Mouse (Mus musculus): ENCODE measurements around the gene Cd2.

DNA sequence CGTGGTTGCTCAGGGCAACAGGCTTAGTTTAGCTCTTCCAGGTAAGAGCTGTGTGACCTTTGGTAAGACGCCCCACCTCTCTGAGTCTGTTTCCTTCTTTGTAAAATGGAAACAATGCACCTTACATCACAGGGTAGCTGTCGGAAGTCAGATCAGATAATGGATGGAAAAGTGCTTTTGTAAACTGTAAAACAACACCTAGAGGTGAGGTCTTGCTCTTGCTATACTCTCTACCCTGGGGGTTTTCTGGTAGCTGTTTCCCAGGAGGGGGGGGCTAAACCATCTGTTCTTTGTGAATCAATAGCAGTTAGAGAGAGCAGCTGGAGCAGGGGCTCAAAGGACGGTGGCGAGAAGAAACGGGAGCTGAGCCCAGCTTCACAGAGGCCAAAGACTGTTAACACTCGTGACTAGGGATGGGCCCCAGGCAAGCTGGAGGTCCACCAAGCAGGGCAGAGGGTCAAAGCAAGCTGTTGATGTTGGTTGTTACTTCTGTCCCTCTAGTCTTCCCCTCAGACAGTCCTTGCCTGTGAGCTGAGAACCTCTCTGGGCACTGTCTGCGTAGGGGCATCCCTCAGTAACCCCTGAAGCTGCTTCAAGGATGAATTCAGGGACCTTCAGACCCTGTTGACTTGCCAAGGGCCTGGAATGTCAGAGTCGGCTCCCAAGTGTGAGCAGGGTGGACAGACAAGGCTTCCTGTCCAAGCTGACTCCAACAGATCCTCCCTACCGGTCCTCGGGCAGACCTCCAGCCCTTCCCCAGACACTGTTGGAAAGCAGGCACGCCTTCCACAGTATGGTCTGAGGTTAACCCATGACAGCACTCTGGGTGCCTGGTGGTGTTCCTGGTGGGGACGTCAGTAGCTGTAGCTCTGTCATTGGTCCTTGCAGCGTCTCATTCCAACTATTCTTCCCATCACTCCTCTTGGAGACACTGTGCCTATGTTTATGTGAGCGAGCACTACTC is 7.1 kb downstream of the Cd2 start:
- TF ChIP-seq MAFK (IDR thresholded peaks at IDR 0.05; ENCODE audit: insufficient read depth, low read depth, low read length) (no peak), ZNF384 (IDR thresholded peaks at IDR 0.05; ENCODE audit: low read depth, low read length) (no peak)

All from ES-E14 (cell line).